Mouse (Mus musculus) 3T3-L1 (cell line): Measurements from ENCODE around the gene Med20.
"Not testable (repeated sequence)": the region's sequence is repeated elsewhere in the genome, so short reads cannot be mapped to it uniquely, and the experiment has no call there.

Experiments used
- DNase-seq: peaks from one replicate; pipeline ENCODE4 v3.0.0-alpha.2; 2015; ENCODE audit warnings: low read depth, low spot score

Gene Med20

DNA sequence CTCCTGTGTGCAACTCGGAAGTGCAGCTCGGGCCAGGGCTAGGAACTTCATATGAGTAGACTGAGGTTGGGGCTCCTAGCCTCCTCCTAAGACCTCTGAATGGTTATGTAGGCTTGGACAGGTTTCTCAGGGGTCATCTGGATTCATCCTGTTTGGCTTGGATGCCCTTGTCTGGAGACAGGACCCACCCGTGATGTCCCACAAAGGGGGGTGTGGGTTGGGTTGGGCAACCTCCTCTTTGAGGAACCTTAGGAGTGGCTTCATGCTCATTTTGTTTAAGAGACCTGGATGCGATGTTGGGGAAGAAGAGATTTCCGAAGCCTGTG is 14.6 kb upstream of the Med20 start:
- no peak for DNase-seq

DNA sequence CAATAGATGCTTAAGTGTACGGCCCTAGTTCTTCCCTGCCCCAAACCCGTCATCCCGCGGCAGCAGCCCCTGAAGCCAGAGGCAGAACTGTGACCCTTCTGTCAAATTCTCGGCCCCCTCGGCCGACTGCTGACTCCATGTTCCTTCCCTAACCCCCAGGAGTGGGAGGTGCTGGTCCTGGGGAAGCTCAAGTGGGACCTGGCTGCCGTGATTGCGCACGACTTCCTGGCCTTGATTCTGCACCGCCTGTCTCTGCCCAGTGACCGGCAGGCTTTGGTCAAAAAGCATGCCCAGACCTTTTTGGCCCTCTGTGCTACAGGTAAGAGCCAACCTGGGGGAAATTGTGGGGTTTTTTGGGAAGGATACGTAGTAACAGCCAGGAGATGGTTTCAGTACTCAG is 14.1 kb upstream of the Med20 start:
- no peak for DNase-seq

DNA sequence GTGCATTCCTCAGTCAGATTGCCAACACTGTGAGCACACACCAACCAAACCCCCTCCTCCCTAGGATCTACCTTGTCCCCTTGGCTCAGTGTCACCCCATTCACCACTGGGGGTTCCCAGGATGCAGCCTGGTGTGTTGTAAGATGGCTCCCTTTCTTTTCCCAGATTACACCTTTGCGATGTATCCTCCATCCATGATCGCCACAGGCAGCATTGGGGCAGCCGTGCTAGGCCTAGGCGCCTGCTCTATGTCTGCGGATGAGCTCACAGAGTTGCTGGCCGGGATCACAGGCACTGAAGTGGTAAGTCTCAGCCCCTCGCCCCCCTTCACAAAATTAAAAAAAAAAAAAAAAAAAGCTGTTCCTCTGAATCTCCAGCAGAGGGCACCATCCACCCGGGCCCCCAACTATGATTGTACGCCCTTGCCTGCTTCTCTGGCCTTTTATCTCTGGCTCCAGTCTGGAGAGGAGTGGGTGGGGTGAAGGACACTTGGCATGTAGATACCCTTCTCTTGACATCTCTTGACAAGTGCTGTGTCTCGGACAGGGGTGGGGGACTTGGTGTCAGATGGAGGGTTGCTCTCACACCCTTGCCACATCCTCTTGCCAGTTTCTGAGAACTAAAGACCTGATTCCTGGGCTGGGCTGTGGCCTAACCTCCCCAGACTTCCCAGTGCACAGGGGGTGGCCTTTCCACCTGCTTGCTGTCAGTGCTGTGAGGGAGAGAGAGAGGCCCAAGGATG is 13.4 kb upstream of the Med20 start:
- DNase-seq, result peak; percentile 62

DNA sequence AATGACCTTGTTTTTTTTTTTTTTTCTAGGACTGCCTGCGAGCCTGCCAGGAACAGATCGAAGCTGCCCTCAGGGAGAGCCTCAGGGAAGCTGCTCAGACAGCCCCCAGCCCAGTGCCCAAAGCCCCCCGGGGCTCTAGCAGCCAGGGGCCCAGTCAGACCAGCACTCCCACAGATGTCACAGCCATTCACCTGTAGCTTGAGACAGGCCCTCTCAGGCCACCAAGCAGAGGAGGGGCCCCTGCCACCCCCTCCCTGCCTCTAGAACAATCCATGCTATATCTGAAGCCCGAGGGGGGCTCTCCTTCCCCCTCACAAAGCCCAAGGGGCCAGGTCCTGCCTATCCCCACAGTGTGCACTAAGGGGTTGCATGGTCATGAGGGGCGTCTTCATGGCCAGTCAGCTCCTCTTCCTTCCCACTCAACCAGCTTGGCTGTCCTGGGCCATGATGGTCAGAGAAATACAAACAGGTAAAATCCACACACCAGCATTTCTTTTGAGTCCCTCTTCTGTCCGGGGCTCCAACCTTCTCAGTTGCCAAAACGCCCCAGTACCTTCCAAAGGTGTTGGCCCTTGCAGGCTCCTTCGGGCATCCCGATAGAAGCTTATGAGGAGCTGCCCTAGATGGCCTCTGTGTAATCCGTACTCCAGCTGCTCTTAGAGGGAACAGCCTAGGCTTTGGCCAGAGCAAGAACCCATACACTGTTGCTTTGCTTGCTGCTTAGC is 12.6 kb upstream of the Med20 start:
- not testable (repeated sequence) for DNase-seq

DNA sequence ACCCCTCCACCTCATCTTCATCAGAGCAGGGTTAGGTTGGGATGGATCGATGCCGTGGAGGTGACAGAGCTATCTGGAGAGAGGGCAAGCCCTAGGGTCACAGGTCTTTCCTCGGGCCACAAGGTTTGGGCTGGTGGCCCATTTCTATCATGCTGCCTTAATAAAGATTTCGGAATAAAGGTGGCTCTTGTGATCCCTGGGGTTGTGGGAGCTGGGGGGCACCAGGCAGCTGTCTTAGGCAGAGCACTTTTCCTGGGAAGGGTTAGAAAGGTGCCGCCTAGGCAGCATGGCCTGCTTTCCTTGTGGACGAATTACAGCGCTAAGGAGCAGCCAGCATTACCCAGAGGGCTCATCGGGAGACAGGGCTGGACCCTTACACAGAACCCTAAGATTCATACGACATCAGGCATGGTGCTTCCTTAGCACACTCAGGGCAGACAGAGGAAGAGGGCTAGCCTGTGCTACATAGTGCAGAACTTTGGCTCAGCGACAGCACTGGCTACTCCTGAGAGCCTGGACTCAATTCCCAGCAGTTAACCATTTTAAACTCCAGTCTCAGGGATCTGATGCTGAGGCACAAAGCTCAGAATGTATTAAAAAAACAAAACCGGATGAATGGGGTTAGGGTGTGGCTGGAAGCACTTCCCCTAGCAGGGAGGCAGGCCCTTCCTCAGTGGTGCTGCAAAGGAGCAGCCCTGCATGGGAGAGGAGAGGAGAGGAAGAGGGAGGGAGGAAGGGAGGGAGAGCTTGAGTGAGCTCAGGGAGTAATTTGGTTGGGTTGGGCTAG is 11.7 kb upstream of the Med20 start:
- peak; percentile 26 for DNase-seq

DNA sequence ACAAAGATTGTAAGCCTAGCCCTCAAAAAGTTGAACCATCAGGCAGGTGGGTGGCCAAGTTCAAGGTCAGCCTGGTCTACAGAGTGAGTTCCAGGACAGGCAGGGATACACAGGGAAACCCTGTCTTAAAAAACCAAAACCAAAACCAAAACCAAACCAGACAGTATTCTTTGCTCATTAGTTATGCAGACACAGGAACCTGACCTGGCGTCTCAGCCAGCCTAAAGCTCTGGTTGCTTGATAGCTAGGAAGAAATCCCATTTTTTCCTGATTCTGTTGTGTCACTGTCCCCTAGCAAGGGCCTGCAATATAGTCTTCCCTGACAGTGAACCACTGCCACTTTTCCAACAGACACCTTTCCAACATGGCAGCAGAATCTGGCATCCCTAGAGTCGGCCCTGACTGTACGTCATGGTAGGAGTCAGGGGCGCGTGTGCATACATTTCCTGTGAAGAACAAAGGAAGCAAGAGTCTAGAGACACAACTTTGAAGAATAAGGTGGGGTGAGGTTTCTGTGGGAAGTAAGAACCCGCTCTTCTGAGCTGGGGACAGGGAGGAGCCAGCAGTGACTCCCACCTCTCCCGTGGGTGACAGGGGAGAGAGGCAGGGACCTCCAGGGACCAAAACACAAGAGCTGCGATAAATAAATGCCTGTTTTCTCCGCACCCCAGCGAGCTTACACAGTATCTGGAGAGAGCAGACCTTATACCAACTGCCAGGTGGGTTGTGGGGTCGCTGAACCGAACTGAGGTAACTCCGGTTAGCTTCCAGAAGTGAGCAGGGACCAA is 10.6 kb upstream of the Med20 start:
- DNase-seq, result no peak

DNA sequence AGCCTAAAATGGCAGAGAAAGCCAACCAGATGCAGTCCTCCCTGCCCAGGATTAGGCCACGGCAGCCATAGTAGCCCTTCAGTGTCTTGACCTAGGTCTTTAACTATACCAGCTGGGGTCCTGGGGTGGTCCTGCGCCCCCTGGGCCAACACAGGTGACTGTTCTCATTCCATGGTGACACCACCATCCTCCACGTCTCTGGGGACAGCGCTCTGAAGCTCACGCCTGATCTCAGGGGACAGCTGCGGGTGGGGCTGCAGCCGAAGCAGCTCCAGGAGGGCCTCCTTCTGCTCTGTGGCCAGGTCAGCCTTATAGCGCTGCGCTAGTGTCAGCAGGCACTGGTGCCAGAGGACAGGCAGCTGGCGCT is 10.0 kb upstream of the Med20 start:
- DNase-seq, result no peak

DNA sequence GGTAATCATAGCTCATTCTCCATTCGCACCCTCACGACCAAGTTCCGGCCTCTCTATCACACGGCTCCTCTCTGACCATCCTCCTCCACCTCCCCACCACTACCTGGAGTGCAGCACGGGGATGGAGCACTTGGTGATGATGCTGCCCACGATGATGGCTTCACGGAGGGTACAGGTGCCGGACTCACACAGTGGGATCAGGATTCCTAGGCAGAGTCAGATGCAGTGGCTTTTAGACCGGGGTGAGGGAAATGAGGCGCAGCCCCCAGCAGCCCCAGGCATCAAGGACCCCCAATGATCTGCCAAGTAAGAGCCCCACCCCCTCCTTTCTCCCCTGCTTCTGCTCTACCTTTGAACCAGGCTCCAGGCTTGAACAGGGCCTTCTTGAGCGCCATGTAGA is 9.1 kb upstream of the Med20 start:
- DNase-seq, result no peak

DNA sequence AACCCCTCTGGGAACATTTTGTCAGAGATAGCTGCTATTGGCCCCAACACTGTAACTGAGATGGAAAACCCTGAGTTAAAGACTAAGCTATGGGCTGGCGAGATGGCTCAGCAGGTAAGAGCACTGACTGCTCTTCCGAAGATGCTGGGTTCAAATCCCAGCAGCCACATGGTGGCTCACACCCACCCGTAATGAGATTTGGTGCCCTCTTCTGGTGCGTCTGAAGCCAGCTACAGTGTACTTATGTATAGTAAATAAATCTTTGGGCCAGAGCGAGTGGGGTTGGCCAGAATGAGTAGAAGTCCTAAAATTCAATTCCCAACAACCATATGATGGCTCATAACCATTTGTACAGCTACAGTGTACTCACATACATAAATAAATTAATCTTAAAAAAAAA is 5.2 kb upstream of the Med20 start:
- peak; percentile 61 for DNase-seq

DNA sequence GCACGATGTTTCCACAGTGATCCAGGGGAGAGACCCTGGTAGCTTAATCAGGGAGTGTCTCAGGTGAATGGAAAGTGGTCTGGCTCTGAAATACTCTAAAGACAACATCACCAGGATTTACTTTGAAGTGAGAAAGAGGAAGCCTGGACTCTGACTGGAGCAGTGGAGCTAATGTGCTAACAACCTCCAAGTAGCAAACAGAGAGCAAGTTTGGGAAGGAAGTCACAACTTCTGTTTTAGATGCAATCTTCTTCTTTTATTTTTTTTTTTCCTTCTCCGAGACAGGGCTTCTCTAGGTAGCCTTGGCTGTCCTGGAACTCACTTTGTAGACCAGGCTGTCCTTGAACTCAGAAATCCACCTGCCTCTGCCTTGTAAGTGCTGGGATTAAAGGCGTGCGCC is 2.2 kb upstream of the Med20 start:
- no peak for DNase-seq

DNA sequence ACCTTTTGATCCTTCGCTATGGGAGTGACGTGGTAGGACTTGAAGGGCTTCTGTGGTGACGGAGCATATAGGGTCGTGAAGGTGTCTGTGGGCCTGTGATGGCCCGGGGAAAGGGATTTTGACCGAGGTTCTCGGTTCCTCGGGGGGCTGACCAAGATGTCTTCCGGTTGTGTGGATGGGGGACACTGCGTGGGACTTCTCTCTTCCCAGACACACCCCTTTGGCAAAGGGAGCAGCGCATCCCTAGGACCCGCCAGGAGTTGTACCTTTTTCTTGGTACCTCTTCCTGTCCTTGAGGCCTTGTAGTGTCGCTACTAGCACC is 240 bp downstream of the Med20 start:
- DNase-seq, result no peak

DNA sequence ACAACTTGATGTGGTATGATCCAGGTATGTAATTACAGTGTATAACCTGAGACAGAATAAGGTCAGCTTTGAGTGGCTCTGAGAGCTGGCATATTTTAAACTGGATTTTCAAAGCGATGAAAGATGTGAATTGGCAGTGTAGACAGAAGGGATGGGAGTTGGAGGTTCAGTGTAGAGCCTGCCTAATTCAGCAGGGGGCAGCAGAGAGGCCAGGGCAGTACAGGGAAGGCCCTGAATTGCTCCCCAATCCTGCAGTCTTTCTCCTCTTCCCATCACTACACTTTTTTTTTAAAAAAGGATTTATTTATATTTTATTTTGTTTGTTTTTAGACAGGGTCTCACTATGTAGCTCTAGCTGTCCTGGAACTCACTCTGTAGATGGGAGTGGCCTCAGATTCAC is 2.6 kb downstream of the Med20 start:
- DNase-seq, result peak; percentile 64

DNA sequence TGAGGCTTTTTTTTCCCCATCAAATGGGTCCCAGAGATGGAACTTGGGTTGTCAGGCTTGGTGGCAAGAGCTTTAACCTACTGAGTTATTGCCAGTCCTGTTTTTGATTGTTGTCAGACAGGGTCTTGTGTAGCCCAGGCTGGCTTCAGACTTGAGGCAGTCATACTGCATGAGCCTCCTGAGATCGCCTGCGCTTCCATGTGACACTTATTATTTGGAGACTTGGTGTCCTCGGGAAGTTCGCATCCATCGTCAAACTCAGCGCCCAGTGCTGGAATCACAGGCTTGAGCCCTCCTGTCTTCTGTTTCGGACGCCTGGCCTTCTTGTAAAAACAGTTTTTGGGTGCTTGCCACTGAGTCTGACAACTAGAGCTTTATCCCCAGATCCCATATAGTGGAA is 4.7 kb downstream of the Med20 start:
- DNase-seq, result no peak

DNA sequence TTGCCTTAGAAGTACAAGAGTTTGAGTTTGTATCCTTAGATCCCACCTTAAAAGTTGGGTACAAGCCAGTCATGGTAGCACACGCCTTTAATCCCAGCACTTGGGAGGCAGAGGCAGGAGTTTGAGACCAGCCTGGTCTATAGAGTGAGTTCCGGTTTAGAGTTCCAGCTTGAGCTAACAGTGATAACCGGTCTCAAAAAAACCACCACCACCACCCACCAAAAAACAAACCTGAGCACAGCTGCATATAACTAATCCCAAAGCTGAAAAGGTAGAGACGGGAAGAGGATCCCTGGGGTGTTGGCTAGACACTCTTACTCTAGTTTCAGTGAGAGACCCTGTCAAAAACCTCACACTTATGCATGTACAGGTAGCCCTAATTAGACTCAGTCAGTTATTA is 5.3 kb downstream of the Med20 start:
- DNase-seq, result no peak

DNA sequence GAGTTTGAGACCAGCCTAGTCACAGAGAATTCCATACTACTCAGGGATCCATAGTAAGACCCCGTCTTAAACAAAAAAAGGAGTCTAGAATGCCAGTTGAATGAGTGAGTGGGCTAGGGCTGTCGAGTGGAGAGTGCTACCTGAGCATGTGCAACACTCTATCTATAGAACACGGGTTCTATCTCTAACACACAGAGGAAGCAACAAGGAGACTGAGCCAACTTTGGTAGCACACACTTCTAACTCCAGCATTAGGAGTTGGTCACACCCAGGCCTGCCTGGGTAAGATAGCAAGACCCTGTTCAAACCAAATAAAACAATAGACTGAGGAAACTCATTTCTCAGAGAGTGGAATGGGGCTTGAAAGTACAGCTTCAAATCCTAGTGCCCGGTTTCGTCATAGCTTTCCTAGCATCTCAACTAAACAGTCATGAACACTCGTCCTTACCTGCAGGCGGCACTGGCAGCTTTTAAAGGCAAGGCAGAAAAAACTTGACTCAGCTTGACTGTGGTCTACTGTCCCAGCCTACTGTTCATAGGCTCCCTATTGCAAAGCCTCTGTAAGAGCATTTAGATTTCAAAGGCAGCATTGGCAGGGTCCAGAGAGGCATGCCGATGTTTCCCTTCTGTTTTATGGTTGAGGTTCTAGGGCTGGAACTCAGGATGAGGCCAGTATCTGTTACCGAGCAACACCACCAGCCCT is 6.4 kb downstream of the Med20 start:
- no peak for DNase-seq

DNA sequence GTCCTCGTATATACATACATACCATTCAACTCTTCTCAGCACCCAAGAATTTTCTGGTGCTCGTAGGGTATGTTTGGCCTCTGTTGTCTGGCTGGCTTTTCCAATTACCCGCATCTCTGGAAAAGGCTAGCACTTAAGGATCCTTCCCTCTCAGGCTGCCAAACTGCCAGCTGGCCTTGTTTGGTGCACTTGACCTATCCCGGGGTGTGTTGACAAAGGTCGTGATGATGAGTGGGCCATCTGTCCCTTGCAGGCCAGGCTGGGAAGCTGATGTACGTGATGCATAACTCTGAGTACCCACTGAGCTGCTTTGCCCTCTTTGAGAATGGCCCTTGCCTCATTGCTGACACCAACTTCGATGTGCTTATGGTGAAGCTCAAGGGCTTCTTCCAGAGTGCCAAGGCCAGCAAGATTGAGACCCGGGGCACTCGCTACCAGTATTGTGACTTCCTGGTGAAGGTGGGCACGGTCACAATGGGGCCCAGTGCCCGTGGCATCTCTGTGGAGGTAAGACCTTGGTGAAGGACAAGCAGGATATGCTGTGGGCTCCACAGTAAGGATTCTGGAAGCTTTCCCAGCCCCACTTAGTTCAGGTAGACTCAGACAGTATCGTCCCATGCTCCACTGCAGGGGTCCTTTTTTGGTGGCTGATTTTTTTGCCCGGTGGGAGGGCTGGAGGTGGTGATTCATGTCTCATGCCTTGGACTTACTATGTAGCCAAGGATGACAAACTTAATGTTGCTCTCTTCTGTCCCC is 7.4 kb downstream of the Med20 start:
- DNase-seq, result no peak

DNA sequence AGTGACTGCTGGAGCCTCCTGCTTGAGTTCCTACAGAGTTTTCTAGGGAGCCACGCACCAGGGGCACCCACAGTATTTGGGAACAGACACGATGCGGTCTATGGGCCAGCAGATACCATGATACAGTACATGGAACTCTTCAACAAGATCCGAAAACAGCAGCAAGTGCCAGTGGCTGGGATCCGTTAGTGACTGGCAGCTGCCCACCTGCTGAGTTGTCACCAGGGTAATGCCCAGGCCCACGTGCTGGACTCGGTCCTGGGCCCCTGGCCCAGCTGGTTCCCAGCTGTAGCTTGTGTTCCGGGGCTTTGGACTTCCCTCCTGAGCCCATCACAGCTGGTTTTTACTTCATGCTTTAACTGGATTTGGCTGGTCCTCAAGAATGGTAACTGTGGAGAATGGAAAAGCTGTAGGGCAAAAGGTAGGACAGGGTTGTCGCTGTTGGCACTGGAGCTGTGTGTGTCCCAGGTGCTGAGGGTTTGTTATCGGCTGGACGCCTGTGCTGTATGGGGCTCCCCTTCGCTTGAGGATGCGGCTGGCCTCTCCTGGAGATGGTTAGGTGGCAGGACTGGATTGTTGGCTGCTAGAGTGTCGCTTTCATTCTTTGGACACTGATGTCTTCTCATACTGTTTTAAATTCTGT is 11.7 kb downstream of the Med20 start:
- no peak for DNase-seq

DNA sequence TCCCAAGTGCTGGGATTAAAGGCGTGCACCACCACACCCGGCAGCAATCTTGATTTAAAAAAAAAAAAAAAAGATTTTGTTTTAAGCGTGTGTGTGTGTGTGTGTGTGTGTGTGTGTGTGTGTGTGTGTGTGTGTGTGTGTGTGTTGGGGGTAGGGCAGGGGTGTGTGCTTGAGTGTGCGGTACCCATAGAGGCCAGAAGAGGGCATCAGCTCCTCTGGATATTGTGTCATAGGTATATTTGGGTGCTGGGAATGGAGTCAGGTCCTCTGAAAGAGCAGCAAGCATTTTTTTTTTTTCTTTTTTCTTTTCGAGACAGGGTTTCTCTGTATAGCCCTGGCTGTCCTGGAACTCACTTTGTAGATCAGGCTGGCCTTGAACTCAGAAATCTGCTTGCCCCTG is 13.2 kb downstream of the Med20 start:
- DNase-seq, result not testable (repeated sequence)

DNA sequence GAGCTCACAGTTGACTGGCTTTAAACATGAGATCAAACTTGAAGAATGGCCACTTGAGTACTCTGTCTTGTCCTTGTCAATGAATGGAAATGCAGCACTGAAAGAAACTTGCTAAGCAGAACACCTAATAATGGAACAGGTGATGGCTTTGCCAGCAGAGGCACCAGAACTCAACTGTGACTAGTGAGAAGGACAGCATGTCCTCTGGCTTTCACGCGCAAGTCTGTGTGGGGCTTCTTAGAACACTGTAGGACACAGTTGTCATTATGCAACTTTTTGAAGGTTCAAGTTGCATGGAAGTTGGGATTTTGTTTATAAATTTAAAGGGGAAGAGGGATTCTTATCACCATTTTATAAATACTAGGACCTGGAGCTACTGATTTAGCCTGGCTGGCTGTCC is 13.7 kb downstream of the Med20 start:
- no peak for DNase-seq

DNA sequence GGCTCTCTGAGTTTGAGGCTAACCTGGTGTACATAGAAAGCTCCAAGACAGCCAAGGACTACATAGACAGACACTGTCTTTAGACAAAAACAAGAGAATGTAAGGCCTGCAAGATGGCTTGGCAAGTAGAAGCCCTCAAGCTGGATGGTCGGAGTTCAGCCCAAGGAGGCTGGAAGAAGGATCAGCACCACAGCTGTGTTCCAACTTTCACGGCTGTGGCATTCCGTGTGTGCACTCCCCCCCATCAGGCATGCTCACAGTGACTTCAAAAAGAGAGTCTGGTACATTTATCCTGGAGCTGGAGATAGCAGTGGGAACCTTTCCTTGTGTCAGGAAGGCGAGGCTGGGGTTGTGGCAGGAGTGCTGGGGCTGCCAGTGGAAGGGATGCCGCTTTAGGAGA is 14.6 kb downstream of the Med20 start:
- DNase-seq, result no peak
